Mouse (Mus musculus) layer of hippocampus, adult 18-20 months (tissue): ENCODE measurements at regions not wholly inside any gene's neighbourhood (a gene's known extent, or its start where the extent isn't known, plus 50 kb on each side); places are given as distances from the start of the nearest gene placed in this dataset.
"Not testable (repeated sequence)": the region's sequence is repeated elsewhere in the genome, so short reads cannot be mapped to it uniquely, and the experiment has no call there.

ENCODE experiments used
- DNase-seq, 2 experiments: peaks; one replicate each; pipeline ENCODE4 v3.0.0; 2022; ENCODE audit warnings: low spot score in 2 of 2

- no peak for DNase-seq
Measured at GRCm38 (mm10) chr3:5806947-5807575, 56.5 kb downstream of the Gm8797 start.

GRCm38 (mm10) chr3:5811071-5811590 lies 60.5 kb downstream of the Gm8797 start:
- DNase-seq: no peak

- not testable (repeated sequence) for DNase-seq
Measured at GRCm38 (mm10) chr3:5820243-5820642, 69.6 kb downstream of the Gm8797 start.

GRCm38 (mm10) chr3:5860237-5860636 lies 109.6 kb downstream of the Gm8797 start:
- DNase-seq: peak; percentile 100

- no peak for DNase-seq
Measured at GRCm38 (mm10) chr3:5870407-5870806, 119.8 kb downstream of the Gm8797 start.

- no peak for DNase-seq
Measured at GRCm38 (mm10) chr3:5879113-5879512, 128.5 kb downstream of the Gm8797 start.

- DNase-seq: no peak
Measured at GRCm38 (mm10) chr3:5917536-5917935, 166.9 kb downstream of the Gm8797 start.

GRCm38 (mm10) chr3:5950243-5950642 lies 199.6 kb downstream of the Gm8797 start:
- not testable (repeated sequence) for DNase-seq

- DNase-seq: not testable (repeated sequence)
Measured at GRCm38 (mm10) chr3:5989011-5989645, 238.5 kb downstream of the Gm8797 start.

- DNase-seq: no peak
Measured at GRCm38 (mm10) chr3:6004423-6004822, 253.8 kb downstream of the Gm8797 start.

GRCm38 (mm10) chr3:6018749-6019148 lies 268.1 kb downstream of the Gm8797 start:
- DNase-seq: no peak

- not testable (repeated sequence) for DNase-seq
Measured at GRCm38 (mm10) chr3:6041325-6041724, 290.7 kb downstream of the Gm8797 start.

- no peak for DNase-seq
Measured at GRCm38 (mm10) chr3:6049472-6050045, 299.0 kb downstream of the Gm8797 start.

GRCm38 (mm10) chr3:6051901-6052300 lies 301.3 kb downstream of the Gm8797 start:
- no peak for DNase-seq

- no peak for DNase-seq
Measured at GRCm38 (mm10) chr3:6083855-6084254, 333.2 kb downstream of the Gm8797 start.

GRCm38 (mm10) chr3:6087267-6087666 lies 336.7 kb downstream of the Gm8797 start:
- DNase-seq: no peak

GRCm38 (mm10) chr3:6093931-6094330 lies 343.3 kb downstream of the Gm8797 start:
- DNase-seq: no peak

GRCm38 (mm10) chr3:6094410-6094809 lies 343.8 kb downstream of the Gm8797 start:
- DNase-seq: not testable (repeated sequence)

- no peak for DNase-seq
Measured at GRCm38 (mm10) chr3:6100863-6101262, 350.3 kb downstream of the Gm8797 start.

GRCm38 (mm10) chr3:6102866-6103265 lies 352.3 kb downstream of the Gm8797 start:
- DNase-seq: no peak

GRCm38 (mm10) chr3:6106659-6107058 lies 356.1 kb downstream of the Gm8797 start:
- DNase-seq: peak in 1 of 2 experiments; percentile 48

GRCm38 (mm10) chr3:6107377-6108155 lies 357.0 kb downstream of the Gm8797 start:
- DNase-seq: no peak
